Mouse (Mus musculus) forebrain, embryonic 11.5 days (tissue): ENCODE data around the gene Capn8. TPM values are rescaled to one million over a fixed set of nuclear protein-coding genes. Genes with fewer than 3 reads are reported as not detected.

Experiments
- ATAC-seq: fragments of 200-750 bp; cut with Nextera tagmentation; replicated peaks from 2 replicates; pipeline ENCODE4 v1.8.0; 2017; ENCODE audit warnings: moderate TSS enrichment; ENCODE audit not compliant: low FRiP score
- DNase-seq: peaks from one replicate; pipeline ENCODE4 v3.0.0-alpha.2; 2017; ENCODE audit warnings: low spot score
- H3K27ac ChIP-seq: fragments of 300-500 bp; sonication (generic); 2 replicates; pipeline ENCODE4 v1.5.1; 2014; ENCODE audit warnings: low read depth, low read length
- H3K27me3 ChIP-seq: fragments of 300-500 bp; sonication (generic); 2 replicates; pipeline ENCODE4 v1.6.1; 2014; ENCODE audit warnings: mild to moderate bottlenecking, low read length, mixed read lengths; ENCODE audit not compliant: control insufficient read depth, insufficient read depth
- H3K36me3 ChIP-seq: fragments of 300-500 bp; sonication (generic); 2 replicates; pipeline ENCODE4 v1.6.1; 2014; ENCODE audit warnings: mild to moderate bottlenecking, low read length, moderate library complexity, mixed read lengths; ENCODE audit not compliant: control insufficient read depth, insufficient read depth
- H3K4me1 ChIP-seq: fragments of 300-500 bp; sonication (generic); replicated peaks from 2 replicates; pipeline ENCODE4 v1.6.1; 2014; ENCODE audit warnings: low read length, mixed read lengths; ENCODE audit not compliant: control insufficient read depth, insufficient read depth
- H3K4me2 ChIP-seq: fragments of 300-500 bp; sonication (generic); 2 replicates; pipeline ENCODE4 v1.6.1; 2014; ENCODE audit warnings: low read depth, mild to moderate bottlenecking, low read length, moderate library complexity, mixed read lengths; ENCODE audit not compliant: severe bottlenecking
- H3K4me3 ChIP-seq: fragments of 300-500 bp; sonication (generic); 2 replicates; pipeline ENCODE4 v1.5.1; 2014; ENCODE audit warnings: low read depth, low read length
- H3K9ac ChIP-seq: fragments of 300-500 bp; sonication (generic); 2 replicates; pipeline ENCODE4 v1.6.1; 2014; ENCODE audit warnings: low read length
- H3K9me3 ChIP-seq: fragments of 300-500 bp; sonication (generic); 2 replicates; pipeline ENCODE4 v1.6.1; 2016; ENCODE audit warnings: low read length, mixed read lengths; ENCODE audit not compliant: control insufficient read depth
- WGBS: fragments of 180-500 bp; shearing (Covaris S2); extraction: QIAGEN DNeasy Blood & Tissue Kit; methylation state at CpG from one replicate; pipeline ENCODE4 v1.1.7; 2014; 5-methylcytosine and 5-hydroxymethylcytosine counted together
- polyA plus RNA-seq: library from polyadenylated mRNA; unstranded; fragments of >200 nt; fragmentation: Nextera tagmentation; extraction: Ambion mirVana; gene quantifications from 2 replicates; pipeline ENCODE4 v1.2.1, GENCODE M21; 2014

The Capn8 gene
- polyA plus RNA-seq, 1 experiment from 2014 or later, result 0.08 TPM

GRCm38 (mm10) chr1:182615465-182615864 lies 50.7 kb downstream of the Capn8 start:
- 59% methylated on average over 1 of the region's 1 CpGs for WGBS
- no peak overlapping the region for H3K27ac ChIP-seq

GRCm38 (mm10) chr1:182618200-182618947 lies 53.6 kb downstream of the Capn8 start:
- peak; percentile 83 for ATAC-seq
- no peaks in the 10 kb centered on the region for H3K9me3 ChIP-seq
- 42% methylated on average over 16 of the region's 16 CpGs for WGBS
- H3K27ac ChIP-seq, result 0 out of 2 replicates have a peak overlapping the region, but pooled peaks have one; percentile 0
- H3K4me1 ChIP-seq, result no peaks in the 10 kb centered on the region; the same call in 1 of the 2 replicates
- DNase-seq, result peak; percentile 77
- no peaks in the 10 kb centered on the region for H3K36me3 ChIP-seq
- H3K4me3 ChIP-seq, result no peak overlapping the region
- H3K9ac ChIP-seq, result no peak overlapping the region
- no peaks in the 10 kb centered on the region for H3K27me3 ChIP-seq
- peak overlapping the region; percentile 21; the same call in 1 of the 2 replicates for H3K4me2 ChIP-seq

More at GRCm38 (mm10) chr1:182615465-182615864, 50.7 kb downstream of the Capn8 start:
- Histone ChIP-seq H3K27me3 (no peaks in the 10 kb centered on the region), H3K9me3 (no peaks in the 10 kb centered on the region), H3K4me2 (no peak overlapping the region), H3K4me3 (no peak overlapping the region), H3K9ac (no peak overlapping the region), H3K4me1 (peaks cover 2% of the 10 kb centered on the region; the same call in 1 of the 2 replicates), H3K36me3 (no peaks in the 10 kb centered on the region)
- ATAC-seq (no peak), DNase-seq (no peak)

- no peak overlapping the region for H3K4me3 ChIP-seq
- H3K9me3 ChIP-seq, result no peaks in the 10 kb centered on the region
- H3K4me2 ChIP-seq, result no peak overlapping the region
- H3K27ac ChIP-seq, result no peak overlapping the region
- no peak for ATAC-seq
- H3K9ac ChIP-seq, result no peak overlapping the region
- WGBS, result 22% methylated on average over 4 of the region's 4 CpGs
- DNase-seq, result no peak
- no peaks in the 10 kb centered on the region; the same call in 1 of the 2 replicates for H3K4me1 ChIP-seq
- no peaks in the 10 kb centered on the region for H3K36me3 ChIP-seq
- no peaks in the 10 kb centered on the region for H3K27me3 ChIP-seq
Measured at GRCm38 (mm10) chr1:182620470-182620869, 55.7 kb downstream of the Capn8 start.

- WGBS, result 88% methylated on average over 8 of the region's 8 CpGs
Measured at GRCm38 (mm10) chr1:182621256-182621655, 56.4 kb downstream of the Capn8 start.

GRCm38 (mm10) chr1:182626197-182626596 lies 61.4 kb downstream of the Capn8 start:
- Histone ChIP-seq H3K4me3 (no peak overlapping the region), H3K27ac (no peak overlapping the region), H3K4me1 (no peaks in the 10 kb centered on the region), H3K27me3 (no peaks in the 10 kb centered on the region), H3K9ac (no peak overlapping the region), H3K4me2 (no peak overlapping the region), H3K36me3 (no peaks in the 10 kb centered on the region), H3K9me3 (no peaks in the 10 kb centered on the region)
- WGBS, result 74% methylated on average over 1 of the region's 1 CpGs
- ATAC-seq (no peak), DNase-seq (no peak)

More at GRCm38 (mm10) chr1:182621256-182621655, 56.4 kb downstream of the Capn8 start:
- DNase-seq, result no peak
- Histone ChIP-seq H3K36me3 (no peaks in the 10 kb centered on the region), H3K27ac (no peak overlapping the region), H3K4me3 (no peak overlapping the region), H3K9ac (no peak overlapping the region), H3K9me3 (no peaks in the 10 kb centered on the region), H3K4me2 (no peak overlapping the region), H3K27me3 (no peaks in the 10 kb centered on the region), H3K4me1 (no peaks in the 10 kb centered on the region; the same call in 1 of the 2 replicates)
- no peak for ATAC-seq

- 88% methylated on average over 4 of the region's 4 CpGs for WGBS
- Histone ChIP-seq H3K36me3 (no peaks in the 10 kb centered on the region), H3K9ac (no peak overlapping the region), H3K4me1 (no peaks in the 10 kb centered on the region), H3K9me3 (no peaks in the 10 kb centered on the region), H3K27ac (no peak overlapping the region), H3K4me2 (no peak overlapping the region), H3K27me3 (no peaks in the 10 kb centered on the region), H3K4me3 (no peak overlapping the region)
- DNase-seq (no peak), ATAC-seq (no peak)
Measured at GRCm38 (mm10) chr1:182629228-182629627, 64.4 kb downstream of the Capn8 start.

DNA sequence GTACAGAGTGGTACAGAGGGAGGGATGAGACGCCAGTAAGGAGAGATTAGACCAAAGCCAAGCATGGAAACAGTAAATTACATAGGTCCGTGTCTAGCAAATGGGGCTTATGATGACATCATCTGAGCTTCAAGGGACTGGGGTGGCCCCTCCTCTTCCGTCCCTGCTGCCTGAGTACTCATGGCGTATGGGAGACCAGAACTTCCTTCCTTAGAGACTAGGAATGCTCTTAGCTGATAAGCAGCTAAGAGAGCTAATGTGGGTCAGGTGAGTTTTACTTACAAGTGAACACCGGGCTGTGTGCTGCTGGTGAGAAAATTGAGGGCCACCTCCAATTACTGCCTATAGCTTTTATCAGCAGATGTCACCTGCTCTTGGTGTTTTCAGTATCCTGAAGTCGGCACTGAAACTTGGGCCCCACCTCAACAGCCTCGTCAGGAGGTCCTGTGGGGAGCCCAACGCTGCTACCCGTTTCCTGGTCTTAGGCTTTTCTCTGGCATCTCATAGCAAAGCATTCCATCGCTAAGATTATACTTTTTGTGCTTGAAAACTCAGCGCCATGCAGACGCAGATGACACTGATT lies 69.0 kb downstream of the Capn8 start:
- Histone ChIP-seq H3K27me3 (no peaks in the 10 kb centered on the region), H3K9me3 (no peaks in the 10 kb centered on the region), H3K4me3 (no peak overlapping the region), H3K4me2 (no peak overlapping the region), H3K9ac (no peak overlapping the region), H3K36me3 (no peaks in the 10 kb centered on the region), H3K27ac (no peak overlapping the region), H3K4me1 (0 out of 2 replicates have a peak, but pooled peaks cover 4% of the 10 kb centered on the region)
- 90% methylated on average over 12 of the region's 12 CpGs for WGBS
- no peak for ATAC-seq
- no peak for DNase-seq

- Histone ChIP-seq H3K4me3 (no peak overlapping the region), H3K36me3 (no peaks in the 10 kb centered on the region), H3K27ac (no peak overlapping the region), H3K9me3 (no peaks in the 10 kb centered on the region), H3K4me1 (peaks cover 10% of the 10 kb centered on the region; the same call in 1 of the 2 replicates), H3K9ac (no peak overlapping the region), H3K27me3 (no peaks in the 10 kb centered on the region), H3K4me2 (no peak overlapping the region)
- DNase-seq (no peak), ATAC-seq (no peak)
- 59% methylated on average over 7 of the region's 7 CpGs for WGBS
Measured at GRCm38 (mm10) chr1:182639016-182639415, 74.2 kb downstream of the Capn8 start.
